Mouse (Mus musculus) thymus, adult 2 months (tissue): ENCODE measurements at regions not wholly inside any gene's neighbourhood (a gene's known extent, or its start where the extent isn't known, plus 50 kb on each side); places are given as distances from the start of the nearest gene placed in this dataset.

Experiments
- DNase-seq: peaks from one replicate; pipeline ENCODE4 v3.0.0; 2021
- H3K27ac ChIP-seq: fragments of 200-500 bp; 2 replicates; pipeline ENCODE4 v1.5.1; 2012; ENCODE audit warnings: low read length, control low read depth; ENCODE audit not compliant: control insufficient read depth, insufficient read depth
- H3K27me3 ChIP-seq: fragments of 200-500 bp; 2 replicates; pipeline ENCODE4 v1.6.1; 2012; ENCODE audit warnings: mild to moderate bottlenecking, low read length, moderate library complexity, mixed read lengths; ENCODE audit not compliant: control insufficient read depth, insufficient read depth
- H3K36me3 ChIP-seq: fragments of 200-500 bp; 2 replicates; pipeline ENCODE4 v1.6.1; 2012; ENCODE audit warnings: mild to moderate bottlenecking, low read length, moderate library complexity; ENCODE audit not compliant: control insufficient read depth, insufficient read depth
- H3K4me1 ChIP-seq: fragments of 200-500 bp; replicated peaks from 2 replicates; pipeline ENCODE4 v1.6.1; 2012; ENCODE audit warnings: low read length; ENCODE audit not compliant: control insufficient read depth, insufficient read depth
- H3K4me3 ChIP-seq: fragments of 200-500 bp; 2 replicates; pipeline ENCODE4 v1.5.1; 2012; ENCODE audit warnings: mild to moderate bottlenecking, low read length, control low read depth, moderate library complexity; ENCODE audit not compliant: control insufficient read depth, insufficient read depth
- CTCF ChIP-seq: fragments of 200-500 bp; IDR thresholded peaks from 2 replicates; pipeline ENCODE4 v1.5.1; 2012; ENCODE audit warnings: mild to moderate bottlenecking, control low read depth, low read length, moderate library complexity, borderline replicate concordance; ENCODE audit not compliant: control insufficient read depth, poor library complexity, insufficient read depth; ENCODE audit errors: extremely low read depth
- POLR2A ChIP-seq: fragments of 200-500 bp; IDR thresholded peaks from 2 replicates; pipeline ENCODE4 v1.6.1; 2012; ENCODE audit warnings: mild to moderate bottlenecking, low read length, control low read depth, moderate library complexity; ENCODE audit not compliant: control insufficient read depth, poor library complexity, insufficient read depth; ENCODE audit errors: extremely low read depth
- WGBS: fragments of 180-500 bp; shearing (Covaris S2); methylation state at CpG from one replicate; pipeline ENCODE4 v1.1.7; 2018; 5-methylcytosine and 5-hydroxymethylcytosine counted together

GRCm38 (mm10) chr13:110568482-110569179 lies 173.8 kb downstream of the Plk2 start:
- Histone ChIP-seq H3K36me3 (no peaks in the 10 kb centered on the region), H3K4me1 (peaks cover 5% of the 10 kb centered on the region), H3K27ac (no peak overlapping the region), H3K27me3 (no peaks in the 10 kb centered on the region), H3K4me3 (no peak overlapping the region)
- WGBS: 70% methylated on average over 8 of the region's 8 CpGs
- no peak for DNase-seq
- TF ChIP-seq CTCF (no peak), POLR2A (no peak)

GRCm38 (mm10) chr13:110569180-110569512 lies 174.3 kb downstream of the Plk2 start:
- TF ChIP-seq CTCF (no peak), POLR2A (no peak)
- H3K36me3 ChIP-seq: no peaks in the 10 kb centered on the region
- H3K27me3 ChIP-seq: no peaks in the 10 kb centered on the region
- H3K4me3 ChIP-seq: no peak overlapping the region
- H3K4me1 ChIP-seq: peaks cover 2% of the 10 kb centered on the region
- DNase-seq: no peak
- no peak overlapping the region for H3K27ac ChIP-seq
- WGBS: 97% methylated on average over 2 of the region's 2 CpGs

- H3K4me1 ChIP-seq: no peaks in the 10 kb centered on the region
- DNase-seq: no peak
- no peak overlapping the region for H3K4me3 ChIP-seq
- H3K27ac ChIP-seq: no peak overlapping the region
- no peaks in the 10 kb centered on the region for H3K27me3 ChIP-seq
- no peaks in the 10 kb centered on the region for H3K36me3 ChIP-seq
- TF ChIP-seq CTCF (no peak), POLR2A (no peak)
Measured at GRCm38 (mm10) chr13:110570386-110570785, 175.5 kb downstream of the Plk2 start.

GRCm38 (mm10) chr13:110573360-110574065 lies 178.7 kb downstream of the Plk2 start:
- no peaks in the 10 kb centered on the region for H3K36me3 ChIP-seq
- H3K4me1 ChIP-seq: no peaks in the 10 kb centered on the region
- 74% methylated on average over 7 of the region's 7 CpGs for WGBS

GRCm38 (mm10) chr13:110574764-110575471 lies 180.1 kb downstream of the Plk2 start:
- WGBS: 90% methylated on average over 6 of the region's 6 CpGs
- H3K4me1 ChIP-seq: no peaks in the 10 kb centered on the region
- no peak overlapping the region for H3K4me3 ChIP-seq
- DNase-seq: no peak
- no peaks in the 10 kb centered on the region for H3K27me3 ChIP-seq
- no peak overlapping the region for H3K27ac ChIP-seq
- H3K36me3 ChIP-seq: no peaks in the 10 kb centered on the region
- TF ChIP-seq CTCF (no peak), POLR2A (no peak)

More at GRCm38 (mm10) chr13:110573360-110574065, 178.7 kb downstream of the Plk2 start:
- DNase-seq: no peak
- Histone ChIP-seq H3K27me3 (no peaks in the 10 kb centered on the region), H3K4me3 (no peak overlapping the region), H3K27ac (no peak overlapping the region)
- no peak for TF ChIP-seq POLR2A
- no peak for TF ChIP-seq CTCF

DNA sequence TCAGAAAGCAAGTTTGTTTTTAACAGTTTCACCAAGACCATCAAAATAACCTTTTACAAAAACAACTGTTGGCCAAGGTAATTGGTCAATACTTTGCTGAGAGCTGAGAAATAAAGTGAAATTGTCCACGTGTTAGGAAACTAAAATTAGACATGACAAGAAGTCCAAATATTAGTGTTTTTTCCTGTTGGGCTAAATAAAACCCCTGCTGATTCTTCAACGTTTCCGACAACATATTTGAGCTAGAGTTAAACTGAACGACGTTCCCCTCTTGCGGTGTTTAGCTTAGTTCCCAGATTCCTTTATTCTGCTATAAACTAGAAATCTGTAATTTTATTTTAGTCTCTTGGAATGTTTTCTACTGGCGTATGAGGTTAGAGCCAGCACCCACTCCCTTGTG lies 183.3 kb downstream of the Plk2 start:
- TF ChIP-seq CTCF: no peak
- TF ChIP-seq POLR2A: no peak
- Histone ChIP-seq H3K27ac (no peak overlapping the region), H3K4me3 (no peak overlapping the region), H3K27me3 (no peaks in the 10 kb centered on the region), H3K36me3 (no peaks in the 10 kb centered on the region), H3K4me1 (no peaks in the 10 kb centered on the region)
- DNase-seq: no peak
- 76% methylated on average over 7 of the region's 7 CpGs for WGBS
